Mouse (Mus musculus): ENCODE measurements around the gene AK157302. TPM values are rescaled to one million over a fixed set of nuclear protein-coding genes. Genes with fewer than 3 reads are reported as not detected.
"Not testable (repeated sequence)": the region's sequence is repeated elsewhere in the genome, so short reads cannot be mapped to it uniquely, and the experiment has no call there.

The AK157302 gene
- polyA plus RNA-seq, 1 experiment from 2014 or later: 0.40 TPM

GRCm38 (mm10) chr13:21478759-21479670, 16.0 kb upstream of the AK157302 start, which contains the start of the genes Zkscan4 and Gm10065:
Gene Zkscan4, plus strand, starts transcription at chr13:21478907.
Gene Gm10065, minus strand, starts transcription at chr13:21479441.
- peak within 1 kb of the TSS; percentile 74 for H3K4me2 ChIP-seq (replicated peaks)
- ATAC-seq: peak; percentile 89

GRCm38 (mm10) chr13:21486881-21487280, 8.1 kb upstream of the AK157302 start:
- Histone ChIP-seq H3K4me3 (replicated peaks) (no peak overlapping the region), H3K36me3 (no peaks in the 10 kb centered on the region), H3K4me1 (replicated peaks) (no peaks in the 10 kb centered on the region), H3K27me3 (replicated peaks) (no peaks in the 10 kb centered on the region), H3K4me2 (replicated peaks) (no peak overlapping the region), H3K9me3 (no peaks in the 10 kb centered on the region), H3K9ac (no peak overlapping the region), H3K27ac (no peak overlapping the region)
- ATAC-seq: no peak
- WGBS: 92% methylated on average over 1 of the region's 1 CpGs

More at GRCm38 (mm10) chr13:21478759-21479670, 16.0 kb upstream of the AK157302 start, which contains the start of the genes Zkscan4 and Gm10065:
- Histone ChIP-seq H3K4me3 (replicated peaks) (peak within 1 kb of the TSS; percentile 57), H3K27ac (peak within 1 kb of the TSS; percentile 79), H3K9ac (peak within 1 kb of the TSS; percentile 66)
- H3K36me3 ChIP-seq; H3K27me3 ChIP-seq (replicated peaks); H3K9me3 ChIP-seq; H3K4me1 ChIP-seq (replicated peaks): not testable (repeated sequence)
- 3% methylated on average over 25 of the region's 31 CpGs for WGBS

GRCm38 (mm10) chr13:21492847-21493246, 2.2 kb upstream of the AK157302 start:
- H3K36me3 ChIP-seq: no peaks in the 10 kb centered on the region
- 97% methylated on average over 5 of the region's 5 CpGs for WGBS
- H3K27ac ChIP-seq: no peak overlapping the region
- no peak overlapping the region for H3K4me3 ChIP-seq (replicated peaks)
- H3K9ac ChIP-seq: no peak overlapping the region
- no peaks in the 10 kb centered on the region for H3K27me3 ChIP-seq (replicated peaks)
- H3K4me1 ChIP-seq (replicated peaks): no peaks in the 10 kb centered on the region
- no peak for ATAC-seq
- H3K9me3 ChIP-seq: no peaks in the 10 kb centered on the region
- H3K4me2 ChIP-seq (replicated peaks): no peak overlapping the region

GRCm38 (mm10) chr13:21501182-21501581, 6.2 kb downstream of the AK157302 start, which contains the start of gene Gm11273:
Gene Gm11273, minus strand, starts transcription at chr13:21501418.
- H3K27ac ChIP-seq; H3K4me2 ChIP-seq (replicated peaks); H3K4me1 ChIP-seq (replicated peaks); H3K4me3 ChIP-seq (replicated peaks); ATAC-seq; H3K36me3 ChIP-seq; H3K9me3 ChIP-seq; H3K9ac ChIP-seq; H3K27me3 ChIP-seq (replicated peaks): not testable (repeated sequence)
- WGBS: 92% methylated on average over 17 of the region's 17 CpGs

GRCm38 (mm10) chr13:21502296-21502695, 7.3 kb downstream of the AK157302 start:
- Histone ChIP-seq H3K4me2 (replicated peaks) (no peak overlapping the region), H3K4me1 (replicated peaks) (no peaks in the 10 kb centered on the region), H3K9ac (no peak overlapping the region), H3K9me3 (no peaks in the 10 kb centered on the region), H3K27ac (no peak overlapping the region), H3K4me3 (replicated peaks) (no peak overlapping the region), H3K27me3 (replicated peaks) (no peaks in the 10 kb centered on the region), H3K36me3 (no peaks in the 10 kb centered on the region)
- WGBS: 85% methylated on average over 5 of the region's 5 CpGs
- no peak for ATAC-seq

- Histone ChIP-seq H3K4me1 (replicated peaks) (no peaks in the 10 kb centered on the region), H3K27ac (peak overlapping the region; percentile 78), H3K27me3 (replicated peaks) (no peaks in the 10 kb centered on the region), H3K4me2 (replicated peaks) (peak overlapping the region; percentile 61), H3K36me3 (no peaks in the 10 kb centered on the region), H3K9ac (peak overlapping the region; percentile 71), H3K9me3 (no peaks in the 10 kb centered on the region), H3K4me3 (replicated peaks) (peak overlapping the region; percentile 68)
- ATAC-seq: peak; percentile 100
- under 1% methylated on average over 21 of the region's 21 CpGs for WGBS
Measured at GRCm38 (mm10) chr13:21506221-21506649, 11.2 kb downstream of the AK157302 start.

GRCm38 (mm10) chr13:21530136-21530535, 35.1 kb downstream of the AK157302 start:
- 0 out of 2 replicates have a peak, but pooled peaks cover 6% of the 10 kb centered on the region for H3K36me3 ChIP-seq
- 39% methylated on average over 7 of the region's 7 CpGs for WGBS
- H3K27me3 ChIP-seq (replicated peaks): no peaks in the 10 kb centered on the region
- ATAC-seq: no peak
- no peaks in the 10 kb centered on the region for H3K9me3 ChIP-seq
- no peak overlapping the region for H3K4me3 ChIP-seq (replicated peaks)
- H3K9ac ChIP-seq: no peak overlapping the region
- peak overlapping the region; percentile 52 for H3K4me2 ChIP-seq (replicated peaks)
- H3K27ac ChIP-seq: no peak overlapping the region
- no peaks in the 10 kb centered on the region for H3K4me1 ChIP-seq (replicated peaks)

- ATAC-seq: peak; percentile 100
- peak within 1 kb of the TSS; percentile 94 for H3K27ac ChIP-seq
- WGBS: under 1% methylated on average over 39 of the region's 39 CpGs
- H3K27me3 ChIP-seq (replicated peaks): no peaks in the 10 kb centered on the region
- no peaks in the 10 kb centered on the region for H3K9me3 ChIP-seq
- H3K4me2 ChIP-seq (replicated peaks): peak within 1 kb of the TSS; percentile 79
- peak within 1 kb of the TSS; percentile 98 for H3K9ac ChIP-seq
- peak within 1 kb of the TSS; percentile 94 for H3K4me3 ChIP-seq (replicated peaks)
- no peaks in the 10 kb centered on the region for H3K4me1 ChIP-seq (replicated peaks)
- 0 out of 2 replicates have a peak, but pooled peaks cover 5% of the 10 kb centered on the region for H3K36me3 ChIP-seq
Measured at GRCm38 (mm10) chr13:21530781-21531201, 35.8 kb downstream of the AK157302 start, which contains the start of gene Zkscan8. Gene Zkscan8, minus strand, starts transcription at chr13:21531120.

- Histone ChIP-seq H3K4me1 (replicated peaks) (no peaks in the 10 kb centered on the region), H3K27ac (no peak within 1 kb of the TSS), H3K36me3 (no peaks in the 10 kb centered on the region), H3K4me2 (replicated peaks) (no peak within 1 kb of the TSS), H3K9me3 (no peaks in the 10 kb centered on the region), H3K9ac (no peak within 1 kb of the TSS), H3K27me3 (replicated peaks) (no peaks in the 10 kb centered on the region), H3K4me3 (replicated peaks) (no peak within 1 kb of the TSS)
- no peak for ATAC-seq
- WGBS: 68% methylated on average over 1 of the region's 1 CpGs
Measured at GRCm38 (mm10) chr13:21542708-21543107, 47.7 kb downstream of the AK157302 start, which contains the start of gene Olfr1366. Gene Olfr1366, minus strand, starts transcription at chr13:21542808.

MicroRNAs within 50 kb of the gene (microRNA counts, 519-probe panel; counts per million panel counts)
- 2,817 counts per million, percentile 73 among the panel's probes with 10 or more counts for microRNA mmu-miR-1896

Other genes starting within 250 kb of the AK157302 start
- gene Gpx5, start 202.5 kb upstream of the AK157302 start, polyA plus RNA-seq (2015; fragmentation: Nextera tagmentation; extraction: Ambion mirVana): not detected in 2 replicates
- gene Gpx6, start 183.1 kb upstream of the AK157302 start, polyA plus RNA-seq (2015; fragmentation: Nextera tagmentation; extraction: Ambion mirVana): not detected in 2 replicates
- gene Olfr1367, start 148.3 kb upstream of the AK157302 start, polyA plus RNA-seq (2015; fragmentation: Nextera tagmentation; extraction: Ambion mirVana): not detected in 2 replicates
- 8.6 and 8.7 TPM in 2 replicates for gene Zscan12, start 132.4 kb upstream of the AK157302 start, polyA plus RNA-seq (2015; fragmentation: Nextera tagmentation; extraction: Ambion mirVana)
- gene Zkscan3, start 92.5 kb upstream of the AK157302 start, polyA plus RNA-seq (2015; fragmentation: Nextera tagmentation; extraction: Ambion mirVana): 66.9 and 71.5 TPM in 2 replicates
- gene Pgbd1, start 54.2 kb upstream of the AK157302 start, polyA plus RNA-seq (2015; fragmentation: Nextera tagmentation; extraction: Ambion mirVana): 2.2 and 2.3 TPM in 2 replicates
- gene Zscan26, start 41.5 kb upstream of the AK157302 start, polyA plus RNA-seq (2015; fragmentation: Nextera tagmentation; extraction: Ambion mirVana): 26.5 and 27.2 TPM in 2 replicates
- 2.2 and 2.9 TPM in 2 replicates for gene Nkapl, start 26.7 kb upstream of the AK157302 start, polyA plus RNA-seq (2015; fragmentation: Nextera tagmentation; extraction: Ambion mirVana)
- gene Zkscan4, start 16.3 kb upstream of the AK157302 start, polyA plus RNA-seq (2015; fragmentation: Nextera tagmentation; extraction: Ambion mirVana): 2.6 and 2.8 TPM in 2 replicates
- gene Gm10065, start 15.8 kb upstream of the AK157302 start, polyA plus RNA-seq (2015; fragmentation: Nextera tagmentation; extraction: Ambion mirVana): not detected in 2 replicates
- 12.6 and 13.1 TPM in 2 replicates for gene Gm11273, start 6.2 kb downstream of the AK157302 start, polyA plus RNA-seq (2015; fragmentation: Nextera tagmentation; extraction: Ambion mirVana)
- gene Zkscan8, start 35.9 kb downstream of the AK157302 start, polyA plus RNA-seq (2015; fragmentation: Nextera tagmentation; extraction: Ambion mirVana): 3.6 and 5.5 TPM in 2 replicates
- gene Olfr1366, start 47.6 kb downstream of the AK157302 start, polyA plus RNA-seq (2015; fragmentation: Nextera tagmentation; extraction: Ambion mirVana): 0.09 and 0.18 TPM in 2 replicates
- gene Olfr1535, start 64.7 kb downstream of the AK157302 start, polyA plus RNA-seq (2015; fragmentation: Nextera tagmentation; extraction: Ambion mirVana): not detected in 2 replicates
- not detected in 2 replicates for gene Olfr1364, start 86.5 kb downstream of the AK157302 start, polyA plus RNA-seq (2015; fragmentation: Nextera tagmentation; extraction: Ambion mirVana)
- gene Olfr1362, start 118.8 kb downstream of the AK157302 start, polyA plus RNA-seq (2015; fragmentation: Nextera tagmentation; extraction: Ambion mirVana): not detected in 2 replicates
- gene Olfr11, start 147.3 kb downstream of the AK157302 start, polyA plus RNA-seq (2015; fragmentation: Nextera tagmentation; extraction: Ambion mirVana): not detected in 2 replicates
- not detected in 2 replicates for gene Olfr1361, start 168.2 kb downstream of the AK157302 start, polyA plus RNA-seq (2015; fragmentation: Nextera tagmentation; extraction: Ambion mirVana)
- not detected in 2 replicates for gene Olfr1360, start 182.2 kb downstream of the AK157302 start, polyA plus RNA-seq (2015; fragmentation: Nextera tagmentation; extraction: Ambion mirVana)
- not detected in 2 replicates for gene Olfr1359, start 202.9 kb downstream of the AK157302 start, polyA plus RNA-seq (2015; fragmentation: Nextera tagmentation; extraction: Ambion mirVana)
- gene Hist1h2bl, start 220.9 kb downstream of the AK157302 start, polyA plus RNA-seq (2015; fragmentation: Nextera tagmentation; extraction: Ambion mirVana): 1.4 and 4.3 TPM in 2 replicates
- gene Hist1h2ai, start 221.2 kb downstream of the AK157302 start, polyA plus RNA-seq (2015; fragmentation: Nextera tagmentation; extraction: Ambion mirVana): 14.7 and 32.5 TPM in 2 replicates
- gene Hist1h3h, start 222.4 kb downstream of the AK157302 start, polyA plus RNA-seq (2015; fragmentation: Nextera tagmentation; extraction: Ambion mirVana): 5.4 and 13.1 TPM in 2 replicates
- 1.7 and 4.3 TPM in 2 replicates for gene Hist1h2bm, start 226.8 kb downstream of the AK157302 start, polyA plus RNA-seq (2015; fragmentation: Nextera tagmentation; extraction: Ambion mirVana)
- gene Hist1h4j, start 239.8 kb downstream of the AK157302 start, polyA plus RNA-seq (2015; fragmentation: Nextera tagmentation; extraction: Ambion mirVana): 1.2 and 1.6 TPM in 2 replicates

Data from intestine, embryonic 15.5 days (tissue).